Mouse (Mus musculus) cerebellum, postnatal 10 days (tissue): ENCODE measurements around the gene Ispd.
A peak's percentile ranks its signal among the peaks of the same experiment; 100 is the strongest.

Experiments used
- DNase-seq, 2 experiments: peaks; one replicate each; pipeline ENCODE4 v3.0.0; 2021; ENCODE audit warnings: mixed read lengths in 2 of 2

Gene Ispd

DNA sequence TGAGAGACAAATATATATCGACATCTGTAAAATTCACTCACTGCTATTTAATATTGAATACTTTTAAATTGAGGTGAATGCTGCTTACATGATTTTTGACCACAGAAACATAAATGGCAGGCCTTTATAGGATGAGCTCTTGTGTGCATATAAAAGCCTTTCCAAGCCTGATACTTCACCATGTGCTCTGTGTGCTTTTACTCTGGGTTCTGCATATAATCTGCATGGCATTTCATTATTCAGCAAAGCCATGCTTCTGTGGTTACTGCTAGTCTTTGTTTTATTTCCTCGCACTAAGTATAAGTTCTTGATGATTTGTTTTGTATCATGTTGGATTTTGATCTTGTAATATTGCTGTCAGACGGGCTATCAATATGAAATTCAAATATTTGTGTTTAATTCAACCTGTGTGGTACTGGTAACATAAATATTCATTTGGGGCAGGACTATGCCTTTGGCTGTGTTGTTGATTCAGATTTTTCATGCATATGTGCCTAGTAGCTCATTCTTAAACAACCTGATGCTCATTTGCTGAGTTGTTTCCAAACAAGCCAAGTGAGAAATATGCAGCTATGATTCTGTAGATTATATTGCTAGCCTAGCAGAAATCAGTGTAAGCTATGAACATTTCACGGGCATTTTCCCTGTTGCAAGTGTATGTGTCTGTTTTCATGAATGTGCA is 189.3 kb downstream of the Ispd start:
- no peak for DNase-seq

DNA sequence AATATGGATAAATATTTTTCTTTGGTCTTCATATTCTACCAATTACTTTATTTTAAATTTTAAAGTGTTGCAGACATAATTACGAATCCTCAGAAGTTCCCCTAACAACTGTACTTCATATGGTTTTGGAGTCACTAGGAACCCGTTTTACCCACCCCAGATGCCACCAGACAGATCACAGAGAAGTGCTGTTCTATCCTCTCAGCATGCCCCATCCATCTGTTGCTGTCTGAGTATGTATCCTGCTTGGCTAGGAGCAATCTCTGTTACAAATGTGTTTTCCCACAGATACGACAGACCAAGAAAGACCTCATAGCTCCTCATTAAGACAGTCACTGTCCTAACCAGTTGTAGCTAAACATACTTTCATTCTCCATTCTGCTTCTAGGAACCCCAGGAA is 203.6 kb downstream of the Ispd start:
- DNase-seq, result peak; percentile 5

DNA sequence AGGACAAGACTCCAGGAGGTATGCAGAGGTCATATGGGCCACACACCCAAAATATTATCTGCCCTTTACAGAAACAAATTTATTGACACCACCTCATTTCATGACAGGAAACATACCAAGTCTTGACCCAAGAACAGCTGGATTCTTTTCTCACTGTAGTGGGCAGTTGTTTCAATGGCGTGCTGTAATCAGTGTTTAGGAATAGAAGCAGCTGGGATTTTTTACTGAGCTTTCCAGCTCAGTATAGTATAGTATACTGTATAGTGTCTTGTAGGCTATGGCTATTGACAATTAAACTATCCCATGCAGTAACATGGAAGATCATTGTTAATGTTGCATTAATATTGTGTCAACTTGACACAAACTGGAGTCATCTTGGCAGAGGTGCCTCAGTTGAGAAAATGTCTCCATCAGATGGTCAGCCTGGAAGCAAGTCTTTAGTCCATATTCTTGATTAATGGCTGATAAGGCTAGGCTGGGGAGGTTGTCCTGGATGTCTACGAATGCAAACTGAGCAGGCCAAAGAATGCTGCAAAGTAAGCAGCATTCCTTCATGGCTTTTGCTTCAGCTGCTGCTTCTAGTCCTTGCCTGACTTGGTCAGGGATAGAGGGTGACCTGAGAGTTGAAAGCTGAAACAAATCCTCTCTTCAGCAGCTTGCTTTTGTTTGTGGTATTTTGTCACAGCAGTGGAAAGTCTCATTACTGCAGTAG is 216.4 kb downstream of the Ispd start:
- DNase-seq, result no peak

DNA sequence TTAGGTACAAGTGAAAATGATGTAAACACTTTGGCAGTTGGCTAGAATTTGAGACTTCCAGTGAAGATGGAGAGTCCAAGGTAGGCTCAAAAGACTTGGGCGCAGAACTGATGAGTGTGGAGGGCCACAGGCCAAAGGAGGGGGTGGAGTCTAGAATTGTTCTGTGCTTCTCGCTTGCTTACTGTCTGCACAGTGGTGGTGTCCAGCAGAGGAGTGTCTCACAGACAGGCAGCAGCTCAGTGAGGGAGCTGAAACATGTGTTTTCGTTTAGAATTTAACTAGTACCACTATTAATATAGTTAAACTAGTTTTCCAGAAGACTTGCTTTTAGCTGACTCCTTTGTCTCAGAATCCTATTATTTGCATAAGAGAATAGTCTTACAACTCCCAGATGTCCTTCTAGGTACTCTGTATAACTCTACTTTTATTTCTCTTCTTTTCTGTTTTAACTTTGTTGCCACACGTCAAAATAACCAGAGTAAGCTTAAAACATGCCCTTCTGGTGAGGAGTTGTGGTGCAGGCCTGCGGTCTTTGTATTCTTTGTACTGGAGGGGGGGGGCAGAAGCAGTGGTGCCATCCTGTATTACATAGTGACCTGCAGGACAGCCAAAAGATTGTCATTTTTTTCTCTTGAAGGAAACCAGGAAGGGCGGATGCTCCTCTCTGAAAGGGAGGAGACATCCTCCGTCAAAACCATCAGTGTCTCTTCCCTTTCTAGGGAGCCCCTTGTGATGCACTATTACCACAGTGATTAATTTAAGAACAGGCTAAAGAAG is 240.9 kb downstream of the Ispd start:
- no peak for DNase-seq

DNA sequence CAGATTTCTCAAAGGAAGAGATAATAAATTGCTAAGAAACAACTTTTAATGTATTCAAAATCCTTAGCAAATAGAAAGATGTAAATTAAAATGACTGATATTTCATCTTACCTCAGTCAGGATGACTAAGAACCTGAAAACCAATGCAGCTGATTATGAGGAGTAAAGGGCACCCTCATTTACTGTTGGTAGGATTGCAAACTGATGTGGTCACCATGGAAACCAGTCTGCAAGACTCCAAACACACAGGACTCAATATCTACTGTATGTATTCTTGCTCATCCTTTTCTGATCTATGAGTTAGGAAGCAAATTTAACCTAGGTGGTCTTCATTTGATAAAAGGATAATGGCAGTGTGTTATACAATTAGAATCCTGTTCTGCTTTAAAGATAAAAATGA is 246.0 kb downstream of the Ispd start:
- no peak for DNase-seq

DNA sequence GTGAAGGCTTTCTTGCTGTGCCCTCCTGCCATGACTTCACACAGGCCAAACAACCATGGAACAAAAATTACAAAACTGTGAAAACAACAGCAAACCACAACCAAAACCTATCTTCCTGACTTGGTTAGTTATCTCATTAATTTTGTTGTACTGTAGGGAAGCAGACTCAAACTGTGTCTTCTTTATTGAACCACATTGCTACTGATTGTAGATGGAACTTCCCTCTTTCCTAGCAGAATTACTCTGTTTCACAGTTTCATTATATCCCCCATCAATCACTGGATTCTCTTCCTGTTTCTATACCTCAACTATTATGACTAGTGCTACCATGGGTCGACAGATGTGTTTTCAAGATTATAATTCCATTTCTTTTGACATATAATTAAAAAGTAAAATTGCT is 251.2 kb downstream of the Ispd start:
- no peak for DNase-seq

DNA sequence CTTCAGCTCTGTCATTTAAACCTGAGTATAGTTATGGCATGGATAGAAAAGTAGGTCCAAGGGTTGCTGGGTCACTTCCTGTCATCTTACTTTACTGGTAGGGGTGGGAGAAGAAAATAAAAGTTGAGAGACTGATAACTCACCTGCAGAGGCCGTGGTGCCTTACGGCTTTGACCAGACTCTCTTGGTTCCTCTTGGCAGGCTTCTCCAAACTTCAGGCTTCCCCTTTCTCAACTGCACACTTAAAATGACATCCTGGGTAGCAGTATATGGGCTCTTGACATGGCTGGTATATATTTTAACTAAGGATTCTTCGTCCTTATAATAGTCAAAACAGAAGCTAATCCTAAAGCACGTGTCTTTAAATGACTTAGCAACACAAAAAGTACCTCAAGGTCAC is 266.3 kb downstream of the Ispd start:
- DNase-seq, result no peak

DNA sequence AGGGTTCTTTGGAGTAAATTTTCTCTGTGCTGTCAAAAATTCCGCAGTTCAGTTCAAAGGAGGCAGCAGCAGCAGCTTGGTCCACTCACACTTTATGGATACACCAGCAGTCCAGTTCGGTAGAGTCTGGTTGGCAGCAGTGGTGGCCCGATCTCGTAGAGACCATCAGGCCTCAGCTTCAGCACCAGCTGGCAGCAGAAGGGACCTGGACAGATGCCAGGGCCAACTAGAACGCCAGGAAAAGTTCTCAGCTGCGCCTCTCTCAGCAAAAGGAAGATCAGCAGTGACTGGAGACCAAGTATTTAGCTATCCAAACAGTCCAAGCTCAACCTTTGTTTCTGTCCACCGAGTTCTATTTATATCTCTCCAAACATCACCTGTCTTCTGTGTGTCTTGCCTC is 281.2 kb downstream of the Ispd start:
- peak; percentile 89 to 94 for DNase-seq

DNA sequence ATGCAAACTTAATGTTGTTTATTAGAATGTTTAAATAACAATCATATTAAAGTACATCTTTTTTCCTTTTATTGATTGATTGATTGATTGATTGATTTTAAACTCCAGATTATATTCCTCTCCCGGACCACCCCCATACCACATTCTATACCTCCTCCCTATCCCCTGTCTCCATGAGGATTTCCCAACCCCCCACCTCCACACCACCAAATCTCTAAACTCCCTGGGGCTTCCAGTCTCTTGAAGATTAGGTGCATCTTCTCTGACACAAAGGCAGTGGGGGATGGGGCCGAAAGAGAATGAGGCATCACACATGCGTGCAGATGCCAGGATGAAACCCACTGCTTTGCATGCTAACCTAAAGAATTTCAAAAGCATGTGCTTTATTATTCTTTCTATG is 283.5 kb downstream of the Ispd start:
- no peak for DNase-seq

DNA sequence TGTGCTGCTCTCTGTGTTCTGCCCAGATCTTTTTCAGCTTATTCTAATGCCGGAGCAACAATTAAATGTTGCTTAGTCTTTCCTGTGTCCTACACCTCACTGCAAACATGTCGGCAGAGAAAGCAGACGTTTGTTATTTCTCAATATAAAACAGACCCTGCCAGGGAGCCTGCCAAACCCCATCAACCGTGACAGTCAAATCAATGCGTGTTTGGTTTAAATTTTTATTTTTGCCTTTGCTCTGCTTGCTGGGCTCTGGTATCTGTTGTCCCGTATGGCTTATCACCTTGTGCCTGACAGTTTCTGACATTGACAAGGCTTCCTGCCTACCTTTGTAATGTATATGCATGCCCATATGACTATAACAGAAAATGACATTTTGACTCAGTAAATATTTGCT is 285.5 kb downstream of the Ispd start:
- DNase-seq, result no peak

DNA sequence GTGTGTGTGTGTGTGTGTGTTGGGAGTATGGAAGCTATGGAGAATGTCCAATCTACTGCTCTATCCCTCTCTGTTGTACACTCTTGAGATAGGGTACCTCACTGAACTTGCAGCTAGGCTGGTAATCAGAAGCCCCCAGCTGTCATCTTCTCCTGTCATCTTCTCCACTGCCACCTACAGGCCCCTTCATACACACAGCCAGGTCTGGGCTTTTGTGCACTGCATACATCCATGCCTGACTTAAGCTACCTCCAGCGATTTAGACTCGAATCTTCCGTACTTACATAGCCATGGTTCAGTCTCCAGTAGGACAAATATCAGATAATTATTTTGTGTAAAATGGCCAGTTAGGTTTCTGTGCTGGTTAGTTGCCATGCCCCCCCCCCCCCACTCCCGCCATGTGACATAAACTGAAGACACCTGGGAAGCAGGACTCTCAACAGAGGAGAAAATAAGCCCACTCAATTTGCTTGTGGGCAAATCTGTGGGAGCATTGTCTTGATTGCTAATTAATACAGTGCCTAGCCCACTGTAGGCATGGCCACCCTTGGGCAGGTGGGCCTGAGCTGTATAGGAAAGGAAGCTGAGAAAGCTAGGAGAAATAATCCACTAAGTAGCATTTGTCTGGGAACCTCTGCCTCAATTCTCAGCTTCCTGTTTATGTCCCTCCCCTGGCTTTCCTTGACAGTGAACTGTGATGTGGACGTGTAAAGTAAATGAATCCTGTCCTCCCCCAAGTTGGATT is 289.1 kb downstream of the Ispd start:
- peak; percentile 37 to 47 for DNase-seq

DNA sequence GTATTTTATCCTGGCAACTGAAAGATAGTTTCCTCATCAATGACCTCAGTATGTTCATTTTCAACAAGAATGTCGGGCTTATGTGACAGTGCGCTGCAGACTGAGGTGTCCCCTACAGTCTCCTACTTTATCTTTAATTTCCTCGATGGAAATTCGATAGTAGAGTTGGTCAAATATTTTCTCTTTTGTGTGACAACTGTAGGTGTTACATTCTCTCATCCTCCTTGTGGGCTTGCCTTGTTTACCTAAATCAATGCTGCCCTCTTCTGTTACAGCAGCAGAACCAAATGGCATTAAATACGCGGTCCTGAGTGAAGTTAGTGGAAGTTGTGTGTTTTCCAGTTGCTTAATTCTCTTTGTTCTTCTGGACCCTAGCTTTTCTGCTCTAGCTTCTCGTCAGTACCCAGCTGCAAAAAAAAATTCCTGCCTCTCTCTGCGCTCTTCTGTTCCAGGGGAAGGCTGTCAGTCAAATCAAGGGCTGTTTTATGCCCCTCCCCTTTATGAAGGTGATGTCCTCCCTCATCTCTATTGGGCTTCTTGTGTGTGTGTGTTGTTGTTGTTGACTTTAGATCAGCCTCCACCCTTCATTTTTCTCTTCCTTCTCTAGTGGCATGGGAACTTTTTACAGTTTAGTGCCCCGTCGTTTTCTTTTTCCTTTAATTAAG is 289.8 kb downstream of the Ispd start:
- peak; percentile 42 to 59 for DNase-seq

DNA sequence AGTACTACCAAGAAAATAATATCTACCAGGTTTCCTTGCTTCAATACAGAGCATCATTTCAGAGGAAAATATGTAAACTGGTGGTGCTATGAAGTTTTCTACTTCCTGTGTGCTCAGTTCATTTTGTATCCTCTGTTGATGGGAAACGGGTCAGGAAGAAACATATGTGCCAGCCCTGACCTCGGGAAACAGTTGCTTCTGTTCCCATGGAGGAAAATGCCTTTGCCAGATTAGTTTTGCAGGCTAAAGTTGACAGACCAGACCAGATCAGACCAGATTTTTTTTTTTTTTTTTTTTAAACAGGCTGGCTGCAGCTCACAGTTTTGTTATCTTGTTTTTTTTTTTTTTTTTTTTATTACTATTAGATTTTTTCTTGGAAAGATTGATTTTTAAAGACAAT is 293.2 kb downstream of the Ispd start:
- no peak for DNase-seq

DNA sequence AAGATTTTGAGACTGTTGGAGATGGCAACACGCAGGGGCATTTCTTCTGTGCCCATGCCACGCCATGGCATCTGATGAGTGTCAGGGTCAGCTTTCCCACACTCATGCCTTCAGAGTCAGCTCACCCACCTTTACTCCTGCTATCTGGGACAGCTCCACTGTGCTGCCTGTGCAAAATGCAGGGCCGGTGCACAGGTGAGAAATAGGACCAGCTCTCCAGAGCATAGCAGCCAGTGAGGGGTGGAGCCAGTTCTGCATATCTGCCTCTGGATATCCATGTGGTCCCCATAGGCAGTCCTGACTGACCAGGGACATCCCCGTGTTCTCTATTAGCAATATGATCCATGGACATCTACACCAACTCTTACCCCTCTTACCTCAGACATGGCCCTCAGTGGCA is 297.0 kb downstream of the Ispd start:
- DNase-seq, result no peak

DNA sequence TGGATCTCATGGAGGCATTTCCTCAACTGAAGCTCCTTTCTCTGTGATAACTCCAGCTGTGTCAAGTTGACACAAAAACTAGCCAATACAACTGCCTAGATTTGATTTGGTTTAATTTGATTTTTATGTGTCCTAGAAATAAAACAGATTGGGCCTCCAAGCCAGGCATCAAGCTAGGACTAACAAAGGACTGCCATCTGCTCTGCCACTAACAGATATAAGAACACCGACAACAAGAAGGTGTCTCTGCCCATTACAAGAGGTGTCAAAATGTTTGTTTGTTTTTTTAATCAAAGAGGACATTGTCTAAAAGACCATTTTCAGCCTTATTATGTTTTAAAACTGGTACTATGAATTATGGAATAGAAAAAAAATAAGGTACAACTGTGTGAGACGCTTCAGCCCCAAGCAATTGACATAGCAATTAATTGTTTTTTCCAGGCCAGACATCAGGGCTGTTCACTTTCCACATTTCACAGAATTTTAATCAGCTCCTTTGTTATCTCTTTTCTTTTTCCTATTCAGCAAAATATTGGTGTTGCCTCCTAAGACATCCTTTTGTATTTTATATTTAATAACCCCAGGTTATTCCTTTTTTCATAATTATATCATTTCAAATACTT is 299.7 kb downstream of the Ispd start:
- DNase-seq, result no peak

DNA sequence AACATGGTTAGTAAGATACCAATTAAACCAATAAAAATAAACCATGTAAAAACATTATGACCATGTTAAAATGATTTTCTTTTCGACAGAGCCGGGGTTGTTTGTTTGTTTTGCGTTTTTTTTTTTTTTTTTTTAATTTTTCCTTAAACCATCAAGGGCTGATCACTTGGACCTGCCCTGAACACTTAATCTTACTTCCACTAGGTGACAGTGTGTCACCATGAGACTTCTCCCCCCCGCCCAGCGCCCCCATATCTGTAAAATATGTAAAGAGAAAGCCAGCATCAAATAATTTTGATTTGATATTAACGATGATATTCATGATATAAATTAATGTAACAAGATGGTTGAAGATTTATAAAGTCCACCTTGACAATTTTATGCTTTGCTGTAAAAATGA is 300.5 kb downstream of the Ispd start:
- no peak for DNase-seq

DNA sequence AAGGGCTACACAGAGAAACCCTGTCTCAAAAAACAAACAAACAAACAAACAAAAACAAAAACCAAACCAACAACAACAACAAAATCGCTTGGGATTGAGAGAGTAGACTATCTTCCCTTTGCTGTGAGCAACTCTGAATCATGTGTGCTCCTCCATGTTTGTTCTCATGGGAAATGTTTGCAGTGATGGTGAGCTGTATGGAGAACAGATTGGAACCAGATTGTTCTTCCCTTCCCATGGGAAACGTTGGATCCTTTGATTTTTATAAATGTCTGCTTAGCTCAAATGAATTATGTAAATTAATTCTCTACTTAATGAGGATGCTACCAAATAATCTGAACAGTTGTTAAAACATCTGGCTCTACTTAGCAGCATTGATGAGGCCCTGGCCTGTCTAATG is 312.8 kb downstream of the Ispd start:
- DNase-seq, result no peak

DNA sequence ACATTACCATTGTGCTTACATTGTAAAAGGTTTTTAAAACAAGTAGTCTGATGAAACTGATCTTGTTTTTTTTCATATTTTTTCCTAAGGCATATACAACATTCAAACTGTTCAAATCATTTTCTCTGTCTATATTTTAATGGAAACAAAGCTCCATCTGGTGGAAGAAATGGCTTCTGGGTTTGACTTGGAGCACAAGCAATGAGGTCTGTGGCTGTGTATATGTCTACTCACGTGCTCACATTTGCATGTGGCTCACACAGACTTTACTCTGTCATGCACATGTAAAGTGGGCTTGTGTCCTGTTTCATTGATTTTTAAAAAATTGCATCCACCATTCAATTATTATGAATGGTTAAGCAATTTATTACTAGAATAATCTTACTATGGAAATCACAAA is 323.1 kb downstream of the Ispd start:
- no peak for DNase-seq

DNA sequence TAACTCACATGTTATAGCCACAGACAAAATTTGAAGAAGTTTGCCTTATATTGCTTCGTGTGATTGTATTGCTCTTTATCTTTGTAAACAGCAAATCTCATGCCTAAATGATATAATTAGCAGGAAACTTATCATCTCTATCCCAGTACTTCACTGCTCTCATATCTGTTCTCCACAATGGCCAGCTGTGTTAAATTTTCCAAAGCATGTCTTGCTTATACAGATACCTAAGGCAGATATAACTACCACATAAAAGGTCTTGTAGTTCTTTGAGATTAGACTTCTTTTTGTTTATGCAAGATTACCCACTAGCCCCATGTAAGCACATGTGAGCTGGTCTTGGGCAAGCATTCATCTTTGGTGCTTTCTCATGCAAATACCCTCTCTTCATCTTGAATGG is 327.6 kb downstream of the Ispd start:
- DNase-seq, result no peak

DNA sequence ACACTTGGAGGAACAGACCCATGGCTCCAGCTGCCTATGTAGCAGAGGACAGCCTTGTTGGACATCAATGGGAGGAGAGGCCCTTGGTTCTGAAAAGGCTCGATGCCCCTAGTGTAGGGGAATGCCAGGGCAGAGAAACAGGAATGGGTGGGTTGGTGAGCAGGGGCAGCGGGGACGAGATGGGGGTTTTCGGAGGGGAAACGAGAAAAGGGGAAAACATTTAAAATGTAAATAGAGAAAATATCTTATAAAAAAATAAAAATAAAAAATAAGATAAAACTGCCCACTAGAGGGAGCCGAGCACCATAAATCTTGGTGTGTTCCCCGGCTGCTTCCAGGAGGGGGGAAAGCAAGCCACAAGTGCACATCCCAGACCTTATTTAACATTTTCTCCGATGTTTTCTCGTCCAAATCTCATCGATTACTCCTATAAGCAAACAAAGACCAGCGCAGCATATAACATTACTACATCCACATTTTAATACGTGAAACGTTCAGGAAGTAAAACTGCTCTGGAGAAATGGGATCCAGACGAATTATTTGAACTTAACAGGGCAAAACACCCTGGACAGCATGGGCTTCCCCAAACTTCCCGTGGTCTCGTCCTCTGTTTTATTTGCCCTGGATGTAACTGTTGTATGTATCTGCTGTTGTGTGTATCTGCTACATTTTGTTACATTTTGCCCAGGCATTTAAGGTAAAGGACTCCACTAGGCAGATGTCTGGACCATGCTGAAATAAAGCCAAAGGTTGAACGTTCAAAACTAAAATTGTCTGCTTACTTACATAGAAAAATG is 332.8 kb downstream of the Ispd start:
- DNase-seq, result peak; percentile 67 to 76

DNA sequence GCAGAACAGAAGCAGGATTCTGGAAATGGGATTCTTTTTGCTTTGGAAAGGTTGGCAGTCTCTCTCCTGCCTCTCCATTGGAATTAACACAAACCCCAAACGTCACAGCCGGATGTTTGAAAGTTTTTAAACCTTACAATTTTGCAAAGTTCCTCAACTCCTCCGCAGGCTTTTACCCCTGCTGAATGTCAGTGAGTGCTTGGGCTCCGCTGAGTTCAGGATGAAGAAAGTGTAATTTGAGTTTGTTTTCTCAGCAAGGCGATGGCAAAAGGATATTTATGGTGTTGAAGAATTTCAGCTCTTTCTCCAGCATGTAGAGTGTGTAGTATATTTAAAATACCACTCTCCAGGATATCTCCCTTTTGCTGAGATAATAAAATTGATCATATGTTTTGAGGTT is 336.3 kb downstream of the Ispd start:
- no peak for DNase-seq
